Mouse (Mus musculus) kidney, adult 18-20 months (tissue): ENCODE measurements at regions not wholly inside any gene's neighbourhood (a gene's known extent, or its start where the extent isn't known, plus 50 kb on each side); places are given as distances from the start of the nearest gene placed in this dataset.

Source experiments
- DNase-seq: peaks from one replicate; pipeline ENCODE4 v3.0.0; 2021

DNA sequence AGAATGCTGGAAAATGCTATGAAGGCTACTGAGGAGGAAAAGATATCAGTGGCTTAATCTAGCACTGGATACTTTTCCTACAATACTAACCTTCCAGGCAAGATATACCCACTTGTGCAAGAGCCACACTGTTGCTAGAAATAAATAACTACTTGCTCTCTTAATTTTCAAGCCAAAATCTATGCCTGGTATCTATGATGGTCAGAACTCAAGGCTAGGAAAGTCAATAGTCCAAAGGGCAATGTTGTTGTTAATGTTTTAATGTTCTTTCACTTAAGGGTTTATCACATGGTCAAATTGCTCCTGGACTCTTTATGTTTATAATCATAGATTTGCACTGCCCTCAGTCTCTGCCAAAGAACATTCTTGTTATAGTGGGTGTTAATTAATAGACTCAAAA lies 533.5 kb downstream of the Kcnj2 start:
- DNase-seq = no peak

DNA sequence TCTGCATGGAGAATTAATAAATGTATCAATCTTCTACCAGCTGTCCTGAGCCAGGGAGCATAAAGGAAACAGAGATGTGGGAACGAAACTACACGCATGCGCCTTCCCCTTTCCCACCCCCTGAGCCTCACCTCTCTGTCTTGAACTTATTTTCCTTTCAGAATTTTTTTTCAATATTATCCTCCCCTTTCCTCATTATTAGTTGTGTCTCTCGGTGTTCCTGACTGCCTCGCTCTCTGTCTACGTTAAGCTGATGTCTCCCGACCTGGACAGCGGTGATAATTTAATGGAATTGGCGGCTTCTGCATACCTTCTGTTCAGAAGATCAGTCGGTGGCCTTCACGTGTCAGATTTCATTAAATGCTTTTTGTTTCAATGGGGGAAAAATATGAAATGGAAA lies 539.2 kb downstream of the Kcnj2 start:
- no peak for DNase-seq

DNA sequence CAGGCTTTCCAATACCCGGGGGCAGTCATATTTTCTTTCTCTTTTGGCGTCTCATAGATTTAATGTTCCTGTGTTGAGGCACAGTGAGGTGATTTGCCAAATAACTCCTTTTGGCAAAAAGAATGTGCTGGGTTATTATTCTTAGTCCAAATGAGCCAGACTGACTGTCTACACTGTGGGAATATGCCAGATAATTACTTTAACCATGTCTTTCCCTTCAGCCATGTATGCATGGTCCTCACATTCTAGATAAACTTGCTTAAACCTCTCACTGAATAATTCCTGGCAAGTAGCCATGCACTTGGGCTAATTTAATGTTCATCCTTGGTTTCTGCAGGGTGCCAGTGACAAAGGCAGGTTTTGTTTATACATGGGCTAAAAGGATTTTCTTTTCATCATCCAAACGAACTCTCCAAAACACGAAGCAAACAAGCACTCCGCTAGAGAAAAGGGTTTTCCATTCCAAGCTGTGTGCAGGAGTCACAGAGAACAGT lies 544.6 kb downstream of the Kcnj2 start:
- no peak for DNase-seq

DNA sequence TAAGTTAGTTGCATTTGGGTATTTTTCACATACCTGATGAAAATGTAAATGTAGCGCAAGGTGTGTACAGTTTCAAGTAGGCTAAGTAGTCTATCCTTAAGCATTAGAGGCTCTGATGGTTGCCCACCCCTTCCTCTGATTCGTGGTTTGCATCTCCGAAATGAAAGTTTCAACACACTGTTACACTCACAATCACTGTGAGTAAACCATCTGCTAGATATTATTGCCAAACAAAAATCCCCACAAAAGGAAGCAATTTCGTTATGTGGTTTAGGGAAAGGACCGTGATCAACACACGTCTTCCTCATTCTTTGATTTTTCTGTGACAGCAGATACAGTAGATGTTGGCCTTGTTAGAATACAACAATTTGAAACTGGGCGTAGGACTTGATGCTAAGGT lies 577.6 kb downstream of the Kcnj2 start:
- DNase-seq = no peak

DNA sequence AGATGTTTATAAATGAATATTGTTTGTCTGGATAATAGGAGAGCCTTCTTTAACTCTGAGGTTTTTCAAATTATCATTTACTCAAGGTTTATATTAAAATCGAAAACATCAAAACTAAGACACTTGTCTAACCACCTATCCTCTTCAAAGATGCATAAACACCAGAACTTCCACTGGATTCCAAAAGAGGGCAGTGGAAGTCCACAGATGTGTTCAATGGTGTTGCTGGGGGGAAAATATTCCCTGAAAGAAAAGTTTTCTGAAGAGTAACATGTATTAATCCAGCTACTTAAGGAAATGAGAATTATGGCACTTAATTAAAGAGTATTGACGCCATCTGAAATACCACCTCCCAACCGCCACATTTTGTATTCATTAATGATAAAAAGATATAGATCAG lies 586.9 kb downstream of the Kcnj2 start:
- no peak for DNase-seq

DNA sequence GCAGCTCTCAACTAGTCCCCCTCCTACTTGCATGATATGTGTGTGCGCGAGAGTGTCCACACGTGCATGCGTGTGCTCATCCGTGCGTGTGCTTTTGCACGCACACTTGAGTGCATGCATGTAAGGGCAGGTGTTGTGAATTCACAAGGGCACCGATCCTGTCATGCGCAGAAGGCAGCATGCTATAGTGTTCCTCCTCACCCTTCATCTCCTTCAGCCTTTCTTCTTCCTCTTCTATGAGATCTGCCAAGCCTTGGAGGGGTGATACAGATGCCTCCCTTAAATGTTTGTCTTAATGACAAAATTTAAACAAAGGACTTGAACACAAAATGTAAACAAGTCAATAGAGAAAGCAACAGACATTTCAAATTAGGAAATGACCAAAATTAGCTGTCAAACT lies 591.8 kb downstream of the Kcnj2 start:
- DNase-seq = no peak

DNA sequence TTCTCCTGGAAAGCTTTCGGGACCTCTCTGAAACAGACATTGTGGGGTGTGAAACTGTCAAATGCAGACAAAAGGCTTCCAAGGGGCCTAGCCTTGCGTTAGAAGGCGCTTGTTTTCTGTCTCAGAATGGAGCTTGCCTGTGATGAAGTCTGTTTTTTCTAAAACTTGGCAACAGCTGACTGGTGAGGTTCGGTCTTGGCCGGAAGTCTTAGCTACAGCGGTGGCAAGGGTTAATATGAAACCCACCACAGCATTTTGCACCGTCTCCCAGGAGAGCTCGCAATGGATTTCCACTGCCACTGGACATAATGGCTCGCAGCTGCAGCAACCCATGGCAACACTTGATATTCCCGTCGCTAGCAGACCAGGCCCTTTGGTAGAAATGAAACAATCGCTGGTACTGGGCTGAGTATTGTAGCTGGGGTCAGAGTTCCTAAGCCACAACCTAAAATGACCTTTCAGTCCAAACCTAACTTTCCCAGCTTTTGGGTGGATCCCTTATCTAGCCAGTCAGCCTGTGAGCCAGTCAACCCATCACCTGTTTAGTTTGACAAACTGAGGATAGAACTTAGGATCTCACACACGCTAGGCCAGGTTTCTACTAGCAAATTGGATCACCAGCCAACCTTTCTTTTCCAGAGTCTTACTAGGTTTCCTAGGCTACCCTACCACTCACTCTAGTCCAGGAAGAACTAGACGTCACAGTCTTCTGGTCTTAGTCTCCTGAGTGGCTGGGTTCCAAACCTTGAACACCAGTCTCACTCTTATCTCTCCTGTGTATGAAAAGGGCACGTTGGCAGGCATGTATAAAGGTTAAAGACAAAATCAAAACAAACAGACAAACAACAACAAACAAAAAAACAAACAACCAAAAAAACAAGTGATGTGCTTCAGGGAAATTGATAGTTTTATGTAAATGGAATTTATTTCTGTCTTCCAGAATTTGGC lies 592.7 kb downstream of the Kcnj2 start:
- no peak for DNase-seq

DNA sequence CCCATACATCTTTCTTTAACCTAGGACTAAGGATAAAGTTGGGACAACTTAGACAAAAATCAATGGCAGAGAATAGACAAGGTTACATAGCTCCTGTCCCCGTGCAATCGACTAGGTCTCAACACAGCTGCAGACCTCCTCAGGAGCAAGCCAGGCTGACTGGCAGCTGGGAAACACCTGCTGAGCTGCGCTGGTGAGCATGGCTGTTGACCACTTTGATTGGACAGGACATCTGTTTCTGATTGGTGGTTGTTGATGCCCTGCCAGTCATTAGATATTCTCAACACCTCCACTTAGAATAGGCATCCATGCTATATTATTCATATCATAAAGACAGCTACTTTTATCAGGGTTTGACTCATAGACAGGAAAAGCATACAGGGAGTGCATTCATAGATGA lies 597.3 kb downstream of the Kcnj2 start:
- no peak for DNase-seq

DNA sequence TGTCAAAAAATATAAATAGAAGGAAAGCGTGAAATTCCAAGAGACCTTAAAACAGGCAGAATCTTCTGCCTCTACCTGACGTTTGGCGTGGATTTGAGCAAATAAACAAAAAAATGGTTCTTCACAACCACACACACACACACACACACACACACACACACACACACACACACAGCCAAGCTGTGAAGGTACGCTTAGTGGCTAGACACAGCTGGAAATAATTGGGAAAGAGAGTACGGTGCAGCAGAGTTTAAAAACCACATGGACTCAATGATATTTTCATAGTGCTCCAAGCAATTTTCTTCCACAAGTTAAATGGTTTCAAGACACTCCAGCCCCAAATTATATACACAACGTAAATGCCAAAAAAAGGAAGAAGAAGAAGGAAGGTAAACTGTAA lies 600.4 kb downstream of the Kcnj2 start:
- DNase-seq = no peak

DNA sequence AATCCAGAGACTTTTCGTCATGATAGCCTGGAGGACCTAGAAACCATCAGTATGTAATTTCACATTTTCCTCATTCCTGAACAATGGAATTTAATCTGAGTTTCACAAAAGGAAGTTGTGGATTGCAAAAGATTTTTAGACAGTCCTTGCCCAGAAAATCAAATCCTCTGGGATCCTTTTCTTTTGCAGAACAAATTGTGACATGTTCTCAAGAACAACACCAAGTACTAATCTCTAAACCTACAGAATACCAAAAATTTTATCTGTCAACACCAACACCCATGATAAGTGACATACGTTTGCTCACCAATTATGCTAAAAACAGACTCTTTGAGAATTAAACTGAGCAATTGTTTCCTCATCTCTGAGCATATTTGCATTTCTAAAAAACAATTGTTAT lies 605.9 kb downstream of the Kcnj2 start:
- DNase-seq = no peak

DNA sequence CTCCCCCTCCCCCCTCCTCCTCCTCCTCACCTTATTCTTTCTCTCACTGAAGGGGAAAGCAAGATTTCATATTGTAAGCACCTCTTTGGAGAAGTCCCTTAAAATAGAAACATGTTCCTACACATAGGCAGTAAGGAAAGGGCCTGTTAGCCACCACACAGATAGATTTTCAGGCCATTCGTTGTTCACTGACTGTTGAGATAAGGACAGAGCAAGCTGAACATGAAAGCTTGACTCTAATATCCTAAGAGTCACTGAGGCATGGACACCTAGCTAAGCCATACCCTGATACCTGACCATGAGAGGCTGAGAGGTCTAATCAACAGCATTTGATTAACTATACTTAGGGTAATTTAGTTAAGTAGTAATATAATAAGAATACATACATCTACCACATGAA lies 609.7 kb downstream of the Kcnj2 start:
- no peak for DNase-seq

DNA sequence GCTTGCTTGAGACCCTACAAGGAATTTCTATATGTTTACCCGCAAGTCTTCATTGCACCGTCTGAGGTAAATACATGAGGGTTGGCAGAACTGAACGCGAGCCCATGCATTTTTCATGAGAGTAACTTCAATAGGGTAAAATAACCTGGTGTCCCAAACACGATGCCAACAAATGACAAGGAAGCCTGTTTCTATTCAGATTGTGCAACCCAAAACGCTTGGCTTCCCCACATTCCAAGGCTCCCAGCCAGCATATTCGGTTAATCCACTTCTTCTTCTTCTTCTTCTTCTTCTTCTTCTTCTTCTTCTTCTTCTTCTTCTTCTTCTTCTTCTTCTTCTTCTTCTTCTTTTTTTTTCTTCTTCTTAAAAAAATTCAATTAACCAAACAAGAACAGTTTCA lies 616.4 kb downstream of the Kcnj2 start:
- no peak for DNase-seq

DNA sequence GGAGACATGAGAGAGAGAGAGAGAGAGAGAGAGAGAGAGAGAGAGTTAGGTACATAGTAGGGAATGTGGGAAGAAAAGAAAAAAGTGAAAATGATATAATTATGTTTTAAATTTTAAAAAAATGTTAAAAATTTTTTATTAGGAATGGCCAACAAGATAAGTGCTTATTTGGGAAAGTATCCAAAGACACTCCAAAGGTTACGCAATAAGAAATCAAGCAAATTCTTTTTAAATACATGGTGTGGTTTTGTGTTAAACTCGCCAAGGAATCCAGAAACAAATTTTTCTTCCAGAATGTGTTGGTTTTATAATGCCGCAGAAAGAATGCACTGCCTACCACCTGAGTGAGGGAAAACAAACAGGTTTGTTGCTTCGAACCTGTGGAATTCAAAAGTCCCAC lies 617.9 kb downstream of the Kcnj2 start:
- no peak for DNase-seq

DNA sequence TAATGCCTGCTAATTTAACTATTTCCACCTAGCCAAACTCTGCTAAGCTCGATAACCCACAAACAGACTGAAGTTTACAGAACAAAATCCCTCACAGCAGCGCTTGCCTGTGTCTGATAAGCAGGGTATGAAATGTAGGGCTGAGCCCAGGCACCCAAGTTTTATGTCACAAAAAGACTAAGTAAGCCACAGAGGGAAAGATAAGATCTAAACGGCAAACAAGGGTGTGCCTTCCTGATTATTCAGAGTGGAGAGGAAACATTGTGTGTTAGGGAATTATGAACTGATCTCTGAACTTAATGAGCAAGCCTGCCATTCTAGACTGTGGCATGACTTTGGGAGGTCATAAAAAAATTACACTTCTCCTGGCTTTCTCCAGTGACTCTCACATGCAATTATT lies 621.8 kb downstream of the Kcnj2 start:
- no peak for DNase-seq

DNA sequence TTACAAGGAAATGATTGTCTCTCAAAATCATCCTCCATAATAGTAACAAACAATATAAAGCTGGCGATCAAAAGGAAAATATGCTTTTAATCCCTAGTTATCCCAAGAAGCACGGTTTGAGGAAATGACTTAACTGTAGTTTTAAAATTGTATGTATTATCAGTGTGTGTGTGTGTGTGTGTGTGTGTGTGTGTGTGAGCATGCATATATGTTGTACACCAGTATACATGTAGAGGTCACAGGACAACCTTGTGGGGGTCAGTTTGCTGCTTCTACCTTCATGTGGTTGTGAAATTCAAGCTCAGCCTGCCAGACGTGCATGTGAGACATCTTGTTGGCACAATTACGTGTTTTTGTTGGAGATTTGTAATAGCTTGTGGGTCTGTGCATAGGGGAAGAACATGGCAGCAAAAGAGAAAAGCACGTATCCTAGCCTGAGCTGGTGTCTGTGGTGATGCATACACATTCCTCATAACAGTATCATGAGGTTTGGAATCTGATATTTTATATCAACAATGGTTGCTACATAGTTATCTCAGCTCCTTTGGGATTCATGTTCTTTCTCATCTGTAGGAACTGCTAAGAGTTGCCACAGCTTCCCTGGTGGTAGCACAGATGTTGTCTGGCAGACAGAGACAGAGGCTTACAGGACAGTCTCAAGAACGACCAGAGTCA lies 622.4 kb downstream of the Kcnj2 start:
- DNase-seq = no peak

DNA sequence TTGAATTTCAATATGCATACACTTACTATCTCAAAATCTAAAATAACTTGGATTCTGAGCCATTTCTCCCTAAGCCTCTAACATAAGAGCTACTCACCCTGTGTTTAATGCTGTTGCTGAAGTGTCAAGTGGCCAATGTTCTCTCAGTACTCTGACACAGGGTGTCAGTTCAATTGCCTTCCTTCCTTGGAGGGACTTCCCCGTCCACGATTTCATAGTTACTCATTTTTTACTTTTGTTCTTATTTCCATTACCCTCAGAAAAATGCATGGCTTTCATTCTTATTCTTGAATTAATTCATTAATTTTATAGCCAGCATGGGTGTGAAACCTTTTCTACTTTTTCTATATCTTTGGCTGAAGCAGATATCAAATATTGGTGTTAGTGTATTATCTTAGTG lies 623.9 kb downstream of the Kcnj2 start:
- no peak for DNase-seq

DNA sequence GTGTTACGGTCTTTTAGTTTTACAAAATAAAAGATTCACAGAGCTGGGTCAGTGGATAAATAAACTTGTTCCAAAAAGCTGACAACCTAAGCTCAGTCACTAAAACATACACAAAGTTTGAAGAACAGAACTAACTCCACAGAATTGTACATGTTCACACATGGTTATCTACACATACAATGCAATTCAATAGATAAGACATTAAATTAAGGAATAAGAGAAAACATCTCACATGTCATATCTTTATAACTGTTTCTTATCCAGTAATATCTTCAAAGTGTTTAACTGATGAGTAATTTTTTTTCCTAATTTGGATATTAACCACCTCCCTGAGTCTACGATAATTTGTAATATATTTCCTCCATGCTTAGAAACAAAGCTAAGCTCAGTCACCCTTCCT lies 625.5 kb downstream of the Kcnj2 start:
- DNase-seq = no peak

DNA sequence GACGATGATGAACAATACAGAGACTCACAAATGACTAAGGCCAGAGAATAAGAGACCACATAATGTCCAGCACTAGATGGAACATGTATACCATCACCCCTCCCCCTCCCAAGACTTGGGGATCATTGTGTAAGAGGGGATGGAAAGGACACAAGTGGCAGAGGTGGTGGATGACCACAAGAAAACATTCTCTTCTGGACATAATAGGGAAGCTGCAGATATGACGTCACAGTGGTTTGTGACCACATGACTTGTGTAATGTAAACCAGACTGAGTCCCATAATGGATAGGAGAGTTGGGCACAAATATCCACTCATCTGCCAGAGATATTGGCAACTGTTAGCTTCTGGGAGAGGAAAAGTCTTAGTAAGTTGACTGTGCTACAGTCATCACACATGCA lies 630.7 kb downstream of the Kcnj2 start:
- DNase-seq = no peak

DNA sequence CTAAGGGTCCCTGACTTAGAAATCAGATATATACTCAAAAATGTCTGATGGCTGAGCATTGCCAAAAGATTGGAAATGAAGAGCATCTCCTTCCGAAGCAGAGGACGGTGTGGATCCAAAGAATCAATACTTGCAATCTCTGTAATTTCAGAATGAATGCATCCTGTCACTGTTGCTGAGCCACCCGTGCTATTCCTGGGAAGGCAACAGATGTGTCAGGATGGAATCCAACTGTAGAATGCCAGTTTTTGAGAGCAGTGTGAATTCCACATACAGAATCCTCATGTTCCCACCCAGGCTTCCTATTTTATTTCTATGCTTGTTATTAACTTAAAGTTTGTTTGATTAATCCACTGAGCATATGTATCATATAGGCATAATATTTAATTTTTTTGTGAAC lies 633.9 kb downstream of the Kcnj2 start:
- DNase-seq = no peak

DNA sequence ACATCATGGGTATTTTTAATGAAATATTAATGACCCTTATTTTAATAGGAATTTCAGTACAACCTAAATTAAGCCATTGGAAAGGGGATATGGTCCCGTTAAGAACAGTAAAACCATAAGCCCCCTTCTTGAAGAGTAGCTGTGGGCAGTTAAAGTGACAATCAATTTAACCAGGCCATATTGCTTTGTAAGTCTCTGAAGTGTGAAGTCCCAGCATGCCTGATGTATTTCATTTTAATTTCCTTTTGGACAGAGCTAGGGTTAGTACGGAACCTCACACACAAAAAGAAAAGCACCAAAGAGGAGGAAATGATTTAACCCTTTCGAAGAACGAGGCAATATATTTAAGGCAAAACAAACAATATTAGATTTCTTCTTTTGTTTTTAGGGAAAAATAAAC lies 640.9 kb downstream of the Kcnj2 start:
- DNase-seq = no peak

DNA sequence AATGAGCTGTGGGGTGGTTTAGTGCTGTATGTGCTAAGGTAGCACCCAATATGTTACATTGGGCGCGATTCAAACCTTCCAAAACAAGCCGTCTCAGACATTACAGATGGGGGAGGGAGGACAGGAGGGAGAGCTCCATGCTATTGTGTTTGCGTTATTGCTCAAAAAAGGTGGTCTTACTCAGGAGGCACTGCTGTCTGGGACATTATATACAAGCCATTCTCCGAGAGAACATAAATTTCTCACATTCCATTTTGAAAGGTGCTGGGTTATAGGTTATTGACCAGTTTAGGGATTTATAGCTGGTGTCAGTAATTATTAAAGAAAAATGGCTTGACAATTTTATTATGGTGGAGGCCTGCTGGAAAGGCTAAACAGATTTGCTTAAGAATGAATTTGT lies 649.4 kb downstream of the Kcnj2 start:
- no peak for DNase-seq

DNA sequence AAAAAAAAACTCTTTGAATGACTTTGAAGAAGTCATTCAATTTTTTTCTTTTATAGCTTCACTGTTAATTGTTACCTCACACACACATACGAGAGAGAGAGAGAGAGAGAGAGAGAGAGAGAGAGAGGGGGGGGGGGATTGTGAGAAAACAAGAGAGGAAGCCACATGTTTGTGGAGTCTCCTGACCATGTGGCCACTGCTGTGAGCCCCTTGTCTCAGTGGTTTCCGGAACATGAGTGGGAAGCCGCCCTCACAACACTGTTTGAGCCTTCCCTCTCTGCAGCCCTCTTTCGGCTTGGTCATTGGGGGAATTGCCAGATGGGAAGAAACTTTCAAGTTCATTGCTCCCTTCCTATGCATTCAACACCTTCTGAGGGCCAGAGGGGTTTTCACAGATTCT lies 656.3 kb downstream of the Kcnj2 start:
- DNase-seq = no peak

DNA sequence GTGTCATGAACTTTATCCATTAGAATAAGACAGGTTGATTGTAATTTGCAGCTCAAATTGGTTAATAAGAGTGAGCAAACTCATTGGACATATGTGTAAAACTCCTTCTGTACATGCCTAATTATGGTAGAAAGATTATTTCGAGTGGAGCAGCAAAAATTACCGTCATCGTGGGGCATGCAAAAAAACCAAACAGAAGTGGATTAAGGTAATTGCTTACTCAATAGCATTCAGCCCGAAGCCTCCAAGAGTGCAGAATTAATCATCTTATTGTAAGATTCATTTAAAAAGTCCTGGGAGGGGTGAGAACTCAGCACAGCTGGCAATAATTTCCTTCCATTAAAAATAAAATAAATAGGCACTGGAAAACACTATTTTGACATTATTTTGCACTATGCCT lies 662.2 kb downstream of the Kcnj2 start:
- DNase-seq = no peak

DNA sequence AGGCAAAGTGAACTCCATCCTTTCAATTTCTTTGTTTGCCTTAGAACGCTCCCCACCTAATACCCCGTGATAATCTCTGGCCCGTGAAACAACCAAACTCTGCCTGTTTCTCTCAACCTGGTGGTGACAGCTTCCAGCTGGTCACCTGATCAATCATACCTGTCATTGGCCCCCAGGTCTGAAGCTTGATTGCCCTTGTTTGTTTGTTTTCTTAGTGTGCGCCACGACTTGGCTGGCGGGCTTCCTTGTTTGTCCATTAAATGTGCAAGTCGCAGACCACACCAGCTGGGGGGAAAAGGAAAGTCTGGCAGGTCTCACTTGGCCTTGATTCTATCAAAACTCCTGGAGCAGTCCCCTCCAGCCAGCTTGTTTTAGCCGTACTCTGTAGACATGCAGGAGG lies 666.1 kb downstream of the Kcnj2 start:
- no peak for DNase-seq

DNA sequence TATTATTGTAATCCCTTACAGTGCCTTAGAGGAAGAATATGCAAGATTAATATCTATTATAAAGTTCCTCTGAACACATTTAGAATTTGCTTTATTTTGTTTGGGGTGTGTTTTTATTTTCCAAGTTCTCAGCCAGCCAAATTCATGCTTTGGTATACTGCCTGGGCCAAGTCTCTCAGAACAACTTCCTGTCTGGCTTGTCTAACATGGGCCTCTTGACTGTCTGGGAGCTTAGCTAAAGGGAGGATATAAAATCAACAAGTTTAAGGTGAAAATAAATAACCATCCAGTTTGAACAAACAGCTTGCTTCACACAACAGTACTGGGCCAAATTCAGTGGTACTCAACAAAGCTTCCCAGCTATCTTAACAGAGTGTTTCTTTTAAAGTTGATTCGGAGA lies 669.5 kb downstream of the Kcnj2 start:
- DNase-seq = no peak
